Mouse (Mus musculus) limb, embryonic 11.5 days (tissue): ENCODE measurements around the gene Csf3. TPM values are rescaled to one million over a fixed set of nuclear protein-coding genes. Genes with fewer than 3 reads are reported as not detected.
A peak's percentile ranks its signal among the peaks of the same experiment; 100 is the strongest.
"Not testable (repeated sequence)": the region's sequence is repeated elsewhere in the genome, so short reads cannot be mapped to it uniquely, and the experiment has no call there.

Experiments
- ATAC-seq: fragments of 200-750 bp; cut with Nextera tagmentation; 2 replicates; pipeline ENCODE4 v1.8.0; 2017; ENCODE audit warnings: low read depth; ENCODE audit not compliant: insufficient number of reproducible peaks, low FRiP score, low TSS enrichment
- DNase-seq: peaks from one replicate; pipeline ENCODE4 v3.0.0-alpha.2; 2015; ENCODE audit warnings: low spot score
- H3K27ac ChIP-seq: fragments of 300-500 bp; sonication (generic); replicated peaks from 2 replicates; pipeline ENCODE4 v1.5.1; 2014; ENCODE audit warnings: low read depth, mild to moderate bottlenecking, low read length
- H3K27me3 ChIP-seq: fragments of 300-500 bp; sonication (generic); 2 replicates; pipeline ENCODE4 v1.6.1; 2014; ENCODE audit warnings: mild to moderate bottlenecking, low read length, mixed read lengths; ENCODE audit not compliant: control insufficient read depth, insufficient read depth
- H3K36me3 ChIP-seq: fragments of 300-500 bp; sonication (generic); 2 replicates; pipeline ENCODE4 v1.6.1; 2014; ENCODE audit warnings: mild to moderate bottlenecking, low read length, moderate library complexity, mixed read lengths; ENCODE audit not compliant: control insufficient read depth, insufficient read depth
- H3K4me1 ChIP-seq: fragments of 300-500 bp; sonication (generic); 2 replicates; pipeline ENCODE4 v1.6.1; 2014; ENCODE audit warnings: low read length, mixed read lengths; ENCODE audit not compliant: control insufficient read depth, insufficient read depth
- H3K4me2 ChIP-seq: fragments of 300-500 bp; sonication (generic); 2 replicates; pipeline ENCODE4 v1.6.1; 2014; ENCODE audit warnings: low read depth, mild to moderate bottlenecking, moderate library complexity; ENCODE audit not compliant: severe bottlenecking
- H3K4me3 ChIP-seq: fragments of 300-500 bp; sonication (generic); 2 replicates; pipeline ENCODE4 v1.5.1; 2014; ENCODE audit warnings: low read depth, low read length
- H3K9ac ChIP-seq: fragments of 300-500 bp; sonication (generic); 2 replicates; pipeline ENCODE4 v1.6.1; 2014; ENCODE audit warnings: mild to moderate bottlenecking, low read length
- H3K9me3 ChIP-seq: fragments of 300-500 bp; sonication (generic); 2 replicates; pipeline ENCODE4 v1.6.1; 2016; ENCODE audit warnings: low read length; ENCODE audit not compliant: control insufficient read depth
- WGBS: fragments of 180-500 bp; shearing (Covaris S2); extraction: QIAGEN DNeasy Blood & Tissue Kit; methylation state at CpG from one replicate; pipeline ENCODE4 v1.1.7; 2014; 5-methylcytosine and 5-hydroxymethylcytosine counted together
- polyA plus RNA-seq: library from polyadenylated mRNA; unstranded; fragments of >200 nt; fragmentation: Nextera tagmentation; extraction: Ambion mirVana; gene quantifications from 2 replicates; pipeline ENCODE4 v1.2.1, GENCODE M21; 2014

Csf3 gene
- polyA plus RNA-seq, 1 experiment from 2014 or later = 0.11 TPM

- ATAC-seq = no peak
These were observed 25.2 kb upstream of the Csf3 start for GRCm38 (mm10) chr11:98675829-98676363.

GRCm38 (mm10) chr11:98680023-98680422 is 21.0 kb upstream of the Csf3 start:
- H3K27me3 ChIP-seq = no peaks in the 10 kb centered on the region
- no peak overlapping the region for H3K4me3 ChIP-seq
- H3K9me3 ChIP-seq = no peaks in the 10 kb centered on the region
- 88% methylated on average over 1 of the region's 1 CpGs for WGBS
- DNase-seq = no peak
- H3K36me3 ChIP-seq = no peaks in the 10 kb centered on the region
- peaks cover 4% of the 10 kb centered on the region; the same call in 1 of the 2 replicates for H3K4me1 ChIP-seq
- no peak overlapping the region for H3K4me2 ChIP-seq
- no peak overlapping the region for H3K27ac ChIP-seq
- ATAC-seq = no peak
- H3K9ac ChIP-seq = no peak overlapping the region

More at GRCm38 (mm10) chr11:98675829-98676363, 25.2 kb upstream of the Csf3 start:
- Histone ChIP-seq H3K9ac (no peak overlapping the region), H3K27me3 (no peaks in the 10 kb centered on the region), H3K27ac (no peak overlapping the region), H3K4me2 (no peak overlapping the region), H3K36me3 (no peaks in the 10 kb centered on the region), H3K4me3 (no peak overlapping the region), H3K4me1 (no peaks in the 10 kb centered on the region), H3K9me3 (no peaks in the 10 kb centered on the region)
- no peak for DNase-seq
- 39% methylated on average over 7 of the region's 7 CpGs for WGBS

- H3K36me3 ChIP-seq, H3K9me3 ChIP-seq, H3K4me3 ChIP-seq, H3K27ac ChIP-seq, H3K27me3 ChIP-seq, ATAC-seq, H3K4me2 ChIP-seq, H3K4me1 ChIP-seq, DNase-seq, H3K9ac ChIP-seq: not testable (repeated sequence)
- 84% methylated on average over 4 of the region's 4 CpGs for WGBS
These were observed 20.5 kb upstream of the Csf3 start for GRCm38 (mm10) chr11:98680595-98680994.

- Histone ChIP-seq H3K9me3 (no peaks in the 10 kb centered on the region), H3K27me3 (no peaks in the 10 kb centered on the region), H3K36me3 (peaks cover 6% of the 10 kb centered on the region; the same call in 1 of the 2 replicates), H3K4me3 (no peak overlapping the region), H3K9ac (no peak overlapping the region), H3K4me2 (no peak overlapping the region), H3K27ac (no peak overlapping the region), H3K4me1 (peaks cover 4% of the 10 kb centered on the region; the same call in 1 of the 2 replicates)
- WGBS = 87% methylated on average over 4 of the region's 4 CpGs
- DNase-seq (no peak), ATAC-seq (no peak)
These were observed 19.9 kb upstream of the Csf3 start for GRCm38 (mm10) chr11:98681186-98681585.

- Histone ChIP-seq H3K9me3 (no peaks in the 10 kb centered on the region), H3K27ac (peak within 1 kb of the TSS; percentile 39; the same call in 1 of the 2 replicates), H3K4me1 (peaks cover 4% of the 10 kb centered on the region; the same call in 1 of the 2 replicates), H3K27me3 (no peaks in the 10 kb centered on the region), H3K9ac (peak within 1 kb of the TSS; percentile 92), H3K4me3 (peak within 1 kb of the TSS; percentile 97), H3K36me3 (peaks cover 13% of the 10 kb centered on the region; the same call in 1 of the 2 replicates), H3K4me2 (peak within 1 kb of the TSS; percentile 76)
- ATAC-seq = peak; percentile 93
- peak; percentile 98 for DNase-seq
- 5% methylated on average over 45 of the region's 45 CpGs for WGBS
These were observed 19.0 kb upstream of the Csf3 start, which contains the start of gene Psmd3 for GRCm38 (mm10) chr11:98681786-98682745. Gene Psmd3, plus strand, starts transcription at chr11:98682554.

GRCm38 (mm10) chr11:98682811-98683210 is 18.3 kb upstream of the Csf3 start:
- Histone ChIP-seq H3K36me3 (peaks cover 17% of the 10 kb centered on the region; the same call in 1 of the 2 replicates), H3K27ac (0 out of 2 replicates have a peak overlapping the region, but pooled peaks have one; percentile 39), H3K4me2 (peak overlapping the region; percentile 76), H3K27me3 (no peaks in the 10 kb centered on the region), H3K9ac (peak overlapping the region; percentile 92), H3K9me3 (no peaks in the 10 kb centered on the region), H3K4me1 (peaks cover 4% of the 10 kb centered on the region; the same call in 1 of the 2 replicates), H3K4me3 (peak overlapping the region; percentile 97)
- DNase-seq (no peak), ATAC-seq (no peak)
- under 1% methylated on average over 23 of the region's 23 CpGs for WGBS

- ATAC-seq (no peak), DNase-seq (no peak)
- H3K27me3 ChIP-seq = no peaks in the 10 kb centered on the region
- no peak overlapping the region for H3K4me3 ChIP-seq
- H3K4me2 ChIP-seq = no peak overlapping the region
- H3K36me3 ChIP-seq = peaks cover 26% of the 10 kb centered on the region; the same call in 1 of the 2 replicates
- no peak overlapping the region; the same call in 1 of the 2 replicates for H3K9ac ChIP-seq
- no peaks in the 10 kb centered on the region for H3K9me3 ChIP-seq
- peaks cover 4% of the 10 kb centered on the region; the same call in 1 of the 2 replicates for H3K4me1 ChIP-seq
- H3K27ac ChIP-seq = no peak overlapping the region
- WGBS = 94% methylated on average over 9 of the region's 9 CpGs
These were observed 15.4 kb upstream of the Csf3 start for GRCm38 (mm10) chr11:98685642-98686041.

GRCm38 (mm10) chr11:98686976-98687375 is 14.1 kb upstream of the Csf3 start:
- Histone ChIP-seq H3K27ac (no peak overlapping the region), H3K9me3 (no peaks in the 10 kb centered on the region), H3K27me3 (no peaks in the 10 kb centered on the region), H3K36me3 (peaks cover 35% of the 10 kb centered on the region; the same call in 1 of the 2 replicates), H3K4me1 (peaks cover 4% of the 10 kb centered on the region; the same call in 1 of the 2 replicates), H3K9ac (no peak overlapping the region), H3K4me2 (no peak overlapping the region), H3K4me3 (no peak overlapping the region)
- DNase-seq (no peak), ATAC-seq (no peak)
- WGBS = 88% methylated on average over 4 of the region's 4 CpGs
